Mouse (Mus musculus) hindbrain, embryonic 15.5 days (tissue): ENCODE measurements around the gene Rpl36-ps4. TPM values are rescaled to one million over a fixed set of nuclear protein-coding genes. Genes with fewer than 3 reads are reported as not detected.

ENCODE experiments used
- ATAC-seq: fragments of 200-750 bp; cut with Nextera tagmentation; 2 replicates; pipeline ENCODE4 v1.8.0; 2017; ENCODE audit warnings: low read depth, moderate number of reproducible peaks, moderate TSS enrichment; ENCODE audit not compliant: low FRiP score
- H3K27ac ChIP-seq: fragments of 300-500 bp; sonication (generic); replicated peaks from 2 replicates; pipeline ENCODE4 v1.5.1; 2015; ENCODE audit warnings: mild to moderate bottlenecking, inconsistent platforms
- H3K27me3 ChIP-seq: fragments of 300-500 bp; sonication (generic); 2 replicates; pipeline ENCODE4 v1.6.1; 2015; ENCODE audit warnings: control low read depth, inconsistent platforms
- H3K36me3 ChIP-seq: fragments of 300-500 bp; sonication (generic); 2 replicates; pipeline ENCODE4 v1.6.1; 2015; ENCODE audit warnings: control low read depth, inconsistent platforms
- H3K4me1 ChIP-seq: fragments of 300-500 bp; sonication (generic); replicated peaks from 2 replicates; pipeline ENCODE4 v1.6.1; 2015; ENCODE audit warnings: control low read depth, inconsistent platforms
- H3K4me2 ChIP-seq: fragments of 300-500 bp; sonication (generic); 2 replicates; pipeline ENCODE4 v1.6.1; 2015; ENCODE audit warnings: moderate library complexity, mild to moderate bottlenecking, inconsistent platforms
- H3K4me3 ChIP-seq: fragments of 300-500 bp; sonication (generic); 2 replicates; pipeline ENCODE4 v1.5.1; 2015; ENCODE audit warnings: mild to moderate bottlenecking, inconsistent platforms
- H3K9ac ChIP-seq: fragments of 300-500 bp; sonication (generic); 2 replicates; pipeline ENCODE4 v1.6.1; 2015; ENCODE audit warnings: inconsistent platforms
- H3K9me3 ChIP-seq: fragments of 300-500 bp; sonication (generic); 2 replicates; pipeline ENCODE4 v1.6.1; 2016; ENCODE audit warnings: control low read depth, inconsistent platforms
- WGBS: fragments of 180-500 bp; shearing (Covaris S2); methylation state at CpG from one replicate; pipeline ENCODE4 v1.1.7; 2015; 5-methylcytosine and 5-hydroxymethylcytosine counted together
- polyA plus RNA-seq: library from polyadenylated mRNA; unstranded; fragments of >200 nt; fragmentation: Nextera tagmentation; extraction: Ambion mirVana; gene quantifications from 2 replicates; pipeline ENCODE4 v1.2.1, GENCODE M21; 2015

Gene Rpl36-ps4
- not detected in 2 replicates for polyA plus RNA-seq

GRCm38 (mm10) chr17:87920677-87921076, at the start of gene Rpl36-ps4:
Gene Rpl36-ps4 (plus strand): TSS chr17:87920977.
- H3K9me3 ChIP-seq = no peaks in the 10 kb centered on the region
- no peaks in the 10 kb centered on the region for H3K27me3 ChIP-seq
- no peak within 1 kb of the TSS for H3K4me2 ChIP-seq
- H3K9ac ChIP-seq = no peak within 1 kb of the TSS
- H3K36me3 ChIP-seq = no peaks in the 10 kb centered on the region
- H3K4me3 ChIP-seq = no peak within 1 kb of the TSS
- H3K27ac ChIP-seq = no peak within 1 kb of the TSS
- no peak for ATAC-seq
- no peaks in the 10 kb centered on the region for H3K4me1 ChIP-seq
- WGBS = 87% methylated on average over 5 of the region's 5 CpGs

DNA sequence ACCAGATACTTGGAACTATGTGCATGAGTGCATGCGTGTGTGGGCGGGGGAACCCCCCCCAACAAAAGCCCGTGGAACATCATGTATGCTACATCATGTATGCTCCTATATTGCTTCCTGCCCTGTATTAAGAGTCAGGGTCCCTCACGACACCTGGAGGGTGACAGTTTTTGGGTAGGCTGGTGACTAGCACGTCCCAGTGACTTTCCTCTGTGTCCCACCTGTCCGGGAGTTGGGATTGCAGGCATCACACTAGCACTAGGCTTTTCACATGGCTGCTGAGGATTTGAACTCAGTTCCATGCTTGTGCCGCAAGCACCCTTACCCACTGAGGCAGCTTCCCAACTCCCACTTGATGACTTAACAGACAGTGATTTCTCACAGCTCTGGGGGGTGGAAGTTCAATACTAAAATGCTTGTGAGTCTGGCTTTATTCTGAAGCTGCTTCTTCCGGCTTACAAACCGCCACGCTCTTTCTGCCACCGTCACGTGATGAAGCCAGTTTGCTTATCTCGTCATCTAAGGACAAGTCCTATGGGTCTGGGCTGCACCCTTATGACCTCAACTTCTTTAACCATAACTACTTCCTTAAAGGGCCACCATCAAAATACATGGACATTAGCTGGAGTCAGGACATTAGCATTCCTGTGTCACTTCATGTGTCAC, 49.2 kb upstream of the Rpl36-ps4 start:
- Histone ChIP-seq H3K27me3 (no peaks in the 10 kb centered on the region), H3K9ac (no peak overlapping the region), H3K4me3 (no peak overlapping the region), H3K9me3 (no peaks in the 10 kb centered on the region), H3K4me1 (peaks cover 7% of the 10 kb centered on the region), H3K4me2 (no peak overlapping the region), H3K36me3 (no peaks in the 10 kb centered on the region), H3K27ac (no peak overlapping the region)
- ATAC-seq = no peak
- WGBS = 84% methylated on average over 13 of the region's 13 CpGs

DNA sequence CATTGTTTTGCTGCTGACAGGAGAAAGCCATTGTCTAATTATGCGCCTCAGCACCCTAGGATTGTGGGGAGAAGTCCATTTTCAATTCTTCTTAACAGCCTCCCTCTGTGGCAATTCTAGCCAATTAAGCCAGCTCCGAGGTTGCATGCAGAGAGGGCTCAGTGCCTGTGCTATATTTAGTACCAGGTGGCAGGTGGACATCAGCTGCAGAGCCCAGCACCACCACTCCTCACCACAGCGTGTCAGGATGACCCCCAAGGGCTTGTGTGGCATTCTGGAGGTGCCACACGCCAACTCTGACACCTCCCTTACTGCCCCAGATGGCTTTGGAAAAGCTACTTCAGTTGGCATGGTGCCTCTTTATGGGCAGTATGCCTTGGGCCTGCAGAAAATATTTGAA, 48.5 kb upstream of the Rpl36-ps4 start:
- no peak overlapping the region for H3K4me2 ChIP-seq
- H3K4me1 ChIP-seq = peaks cover 12% of the 10 kb centered on the region
- no peak overlapping the region for H3K4me3 ChIP-seq
- 17% methylated on average over 4 of the region's 4 CpGs for WGBS
- no peaks in the 10 kb centered on the region for H3K9me3 ChIP-seq
- ATAC-seq = peak; percentile 67
- 0 out of 2 replicates have a peak overlapping the region, but pooled peaks have one; percentile 25 for H3K27ac ChIP-seq
- H3K36me3 ChIP-seq = no peaks in the 10 kb centered on the region
- no peaks in the 10 kb centered on the region for H3K27me3 ChIP-seq
- no peak overlapping the region for H3K9ac ChIP-seq

GRCm38 (mm10) chr17:87873456-87873855, 47.3 kb upstream of the Rpl36-ps4 start:
- H3K27me3 ChIP-seq = no peaks in the 10 kb centered on the region
- H3K9me3 ChIP-seq = no peaks in the 10 kb centered on the region
- H3K9ac ChIP-seq = no peak overlapping the region
- ATAC-seq = no peak
- no peaks in the 10 kb centered on the region for H3K36me3 ChIP-seq
- no peak overlapping the region for H3K27ac ChIP-seq
- peaks cover 18% of the 10 kb centered on the region for H3K4me1 ChIP-seq
- WGBS = 71% methylated on average over 7 of the region's 7 CpGs
- no peak overlapping the region for H3K4me2 ChIP-seq
- no peak overlapping the region for H3K4me3 ChIP-seq

- Histone ChIP-seq H3K4me2 (no peak overlapping the region), H3K4me3 (no peak overlapping the region), H3K9me3 (no peaks in the 10 kb centered on the region), H3K27ac (no peak overlapping the region), H3K36me3 (no peaks in the 10 kb centered on the region), H3K4me1 (peaks cover 21% of the 10 kb centered on the region), H3K27me3 (no peaks in the 10 kb centered on the region), H3K9ac (no peak overlapping the region)
- 86% methylated on average over 4 of the region's 4 CpGs for WGBS
- ATAC-seq = no peak
These were observed 46.8 kb upstream of the Rpl36-ps4 start for GRCm38 (mm10) chr17:87873943-87874342.

GRCm38 (mm10) chr17:87875346-87875920, 45.3 kb upstream of the Rpl36-ps4 start:
- 92% methylated on average over 8 of the region's 8 CpGs for WGBS

DNA sequence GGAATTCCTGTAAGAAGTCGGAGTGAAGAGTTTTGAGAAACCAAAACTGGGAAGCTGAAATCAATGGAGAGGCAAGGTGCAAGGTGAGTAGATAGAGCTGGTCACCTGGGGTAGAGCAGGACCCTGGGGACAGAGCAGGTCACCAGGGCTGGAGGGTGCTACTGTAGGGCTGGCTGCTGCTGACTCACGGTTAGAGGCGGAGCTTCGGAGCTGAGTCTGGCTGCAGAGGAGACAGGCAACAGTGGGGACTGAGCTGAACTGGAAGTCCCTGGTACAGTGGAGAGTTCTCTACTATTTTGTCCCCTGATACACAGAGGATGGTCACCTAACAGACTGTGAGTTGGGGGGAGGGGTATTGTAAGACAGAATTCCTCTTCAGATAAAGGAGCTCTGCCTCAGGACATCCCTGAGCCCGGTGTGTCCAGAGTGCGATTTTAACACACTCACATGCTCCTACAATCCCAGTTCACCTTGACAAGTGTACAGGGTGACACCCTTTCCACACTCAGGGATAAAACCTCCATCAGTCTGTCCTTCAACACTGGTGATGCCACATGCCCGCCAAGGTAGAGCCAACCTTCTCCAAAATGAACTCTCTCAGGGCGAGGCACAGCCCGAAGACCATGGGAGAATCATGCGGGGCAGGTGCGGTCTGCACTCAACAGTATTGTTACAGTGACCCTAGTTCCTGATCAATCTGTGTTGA, 44.3 kb upstream of the Rpl36-ps4 start:
- no peaks in the 10 kb centered on the region for H3K9me3 ChIP-seq
- 85% methylated on average over 11 of the region's 11 CpGs for WGBS
- 0 out of 2 replicates have a peak, but pooled peaks have one; percentile 35 for ATAC-seq
- H3K4me2 ChIP-seq = no peak overlapping the region
- H3K27ac ChIP-seq = no peak overlapping the region
- peaks cover 25% of the 10 kb centered on the region for H3K4me1 ChIP-seq
- no peak overlapping the region for H3K4me3 ChIP-seq
- H3K27me3 ChIP-seq = no peaks in the 10 kb centered on the region
- H3K9ac ChIP-seq = no peak overlapping the region
- no peaks in the 10 kb centered on the region for H3K36me3 ChIP-seq

More at GRCm38 (mm10) chr17:87875346-87875920, 45.3 kb upstream of the Rpl36-ps4 start:
- no peak for ATAC-seq
- Histone ChIP-seq H3K4me3 (no peak overlapping the region), H3K4me2 (no peak overlapping the region), H3K9me3 (no peaks in the 10 kb centered on the region), H3K27me3 (no peaks in the 10 kb centered on the region), H3K27ac (no peak overlapping the region), H3K36me3 (no peaks in the 10 kb centered on the region), H3K4me1 (peaks cover 25% of the 10 kb centered on the region), H3K9ac (no peak overlapping the region)

DNA sequence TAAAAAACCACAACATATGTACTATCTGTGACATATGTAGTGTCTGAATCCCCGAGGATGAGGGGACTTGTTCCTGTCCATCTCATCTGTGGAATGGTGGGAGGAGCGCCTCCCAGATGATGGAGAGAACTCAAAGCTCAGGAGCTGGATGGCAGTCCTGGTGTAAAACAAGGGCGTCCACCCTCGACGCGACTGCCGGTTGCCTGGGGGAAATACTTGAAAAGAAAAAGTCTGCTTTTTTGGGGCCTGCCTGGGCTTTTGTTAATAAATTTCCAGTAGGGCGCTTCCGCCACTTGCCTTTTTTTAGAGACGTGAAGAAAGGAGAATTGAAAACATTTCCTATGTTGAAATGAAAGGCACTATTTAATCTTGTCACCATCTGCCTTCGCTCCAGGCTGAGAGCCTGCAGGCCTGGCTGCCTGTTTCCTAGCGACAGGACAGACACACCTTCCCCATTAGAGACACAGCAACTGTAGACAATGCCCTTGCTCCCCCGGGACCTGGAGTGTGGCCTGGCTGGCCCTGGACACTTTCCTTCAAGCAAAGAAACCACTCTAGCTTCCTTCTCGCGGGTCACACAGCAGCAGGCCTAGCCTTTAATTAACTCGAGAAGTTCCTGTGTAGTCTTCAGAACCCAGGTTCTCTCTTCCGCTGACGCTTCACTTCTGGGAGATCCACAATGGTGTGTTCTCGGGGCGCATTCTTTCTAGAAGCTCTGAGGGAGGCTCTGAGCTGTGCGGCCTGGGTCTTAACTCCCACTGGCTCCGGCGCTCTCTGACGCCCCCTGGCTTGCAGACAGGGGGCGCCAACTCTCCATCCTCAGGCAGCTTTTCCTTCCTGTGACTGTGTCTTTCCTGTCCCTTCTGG, 43.3 kb upstream of the Rpl36-ps4 start:
- 0 out of 2 replicates have a peak, but pooled peaks cover 3% of the 10 kb centered on the region for H3K27me3 ChIP-seq
- WGBS = 7% methylated on average over 25 of the region's 25 CpGs
- H3K4me3 ChIP-seq = no peak overlapping the region
- no peaks in the 10 kb centered on the region for H3K9me3 ChIP-seq
- ATAC-seq = peak; percentile 83
- peak overlapping the region; percentile 33 for H3K4me2 ChIP-seq
- peaks cover 18% of the 10 kb centered on the region for H3K4me1 ChIP-seq
- H3K36me3 ChIP-seq = no peaks in the 10 kb centered on the region
- no peak overlapping the region for H3K9ac ChIP-seq
- no peak overlapping the region for H3K27ac ChIP-seq

GRCm38 (mm10) chr17:87878556-87879483, 42.0 kb upstream of the Rpl36-ps4 start:
- H3K27ac ChIP-seq = no peak overlapping the region
- 0 out of 2 replicates have a peak, but pooled peaks cover 3% of the 10 kb centered on the region for H3K27me3 ChIP-seq
- no peaks in the 10 kb centered on the region for H3K9me3 ChIP-seq
- no peaks in the 10 kb centered on the region for H3K36me3 ChIP-seq
- H3K4me2 ChIP-seq = no peak overlapping the region
- WGBS = 36% methylated on average over 10 of the region's 10 CpGs
- no peak overlapping the region for H3K4me3 ChIP-seq
- peaks cover 17% of the 10 kb centered on the region for H3K4me1 ChIP-seq
- H3K9ac ChIP-seq = no peak overlapping the region
- ATAC-seq = no peak

- Histone ChIP-seq H3K4me3 (no peak overlapping the region), H3K36me3 (no peaks in the 10 kb centered on the region), H3K27me3 (0 out of 2 replicates have a peak, but pooled peaks cover 3% of the 10 kb centered on the region), H3K4me2 (no peak overlapping the region), H3K9ac (no peak overlapping the region), H3K27ac (no peak overlapping the region), H3K4me1 (peaks cover 17% of the 10 kb centered on the region), H3K9me3 (no peaks in the 10 kb centered on the region)
- 30% methylated on average over 9 of the region's 9 CpGs for WGBS
- ATAC-seq = no peak
These were observed 41.1 kb upstream of the Rpl36-ps4 start for GRCm38 (mm10) chr17:87879484-87880225.
